Mouse (Mus musculus) bone marrow macrophage, adult 2 months (primary cell): ENCODE results near the gene 5330417C22Rik.

Experiments used
- CTCF ChIP-seq: IDR thresholded peaks from 2 replicates; pipeline ENCODE4 v1.5.1; 2012; ENCODE audit warnings: low read depth, mild to moderate bottlenecking, low read length, moderate library complexity
- POLR2A ChIP-seq: IDR thresholded peaks from 2 replicates; pipeline ENCODE4 v1.6.1; 2012; ENCODE audit warnings: mild to moderate bottlenecking, low read depth, low read length, borderline replicate concordance

DNA sequence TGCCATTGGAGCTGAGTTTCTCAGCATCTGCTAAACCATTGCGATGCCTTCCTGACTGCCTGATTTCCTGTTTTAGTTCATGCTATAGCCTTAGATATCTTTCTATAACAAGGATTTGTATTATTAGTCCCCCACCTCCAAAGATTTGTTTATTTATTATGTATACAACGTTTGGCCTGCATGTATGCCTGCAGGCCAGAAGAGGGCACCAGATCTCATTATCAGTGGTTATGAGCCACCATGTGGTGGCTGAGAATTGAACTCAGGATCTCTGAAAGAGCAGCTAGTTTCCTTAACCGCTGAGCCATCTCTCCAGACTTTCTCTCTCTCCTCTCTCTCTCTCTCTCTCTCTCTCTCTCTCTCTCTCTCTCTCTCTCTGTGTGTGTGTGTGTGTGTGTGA, 46.4 kb downstream of the 5330417C22Rik start:
- TF ChIP-seq POLR2A: no peak
- no peak for TF ChIP-seq CTCF
